Mouse (Mus musculus) c-Kit-positive CD71-positive TER-119-negative erythroid progenitor cells, embryonic 14.5 days (primary cell): ENCODE measurements around the gene Klk1b24.
"Not testable (repeated sequence)": the region's sequence is repeated elsewhere in the genome, so short reads cannot be mapped to it uniquely, and the experiment has no call there.

Experiments
- DNase-seq: peaks from one replicate; pipeline ENCODE4 v3.0.0-alpha.2; 2013; ENCODE audit warnings: low read depth

Gene Klk1b24

GRCm38 (mm10) chr7:44187936-44188335, at the start of gene Klk1b24:
Gene Klk1b24 (plus strand): TSS chr7:44188236.
- DNase-seq: not testable (repeated sequence)

GRCm38 (mm10) chr7:44179299-44180045, 8.6 kb upstream of the Klk1b24 start:
- DNase-seq: no peak

- not testable (repeated sequence) for DNase-seq
These were observed 1.5 kb upstream of the Klk1b24 start for GRCm38 (mm10) chr7:44186516-44186915.

DNA sequence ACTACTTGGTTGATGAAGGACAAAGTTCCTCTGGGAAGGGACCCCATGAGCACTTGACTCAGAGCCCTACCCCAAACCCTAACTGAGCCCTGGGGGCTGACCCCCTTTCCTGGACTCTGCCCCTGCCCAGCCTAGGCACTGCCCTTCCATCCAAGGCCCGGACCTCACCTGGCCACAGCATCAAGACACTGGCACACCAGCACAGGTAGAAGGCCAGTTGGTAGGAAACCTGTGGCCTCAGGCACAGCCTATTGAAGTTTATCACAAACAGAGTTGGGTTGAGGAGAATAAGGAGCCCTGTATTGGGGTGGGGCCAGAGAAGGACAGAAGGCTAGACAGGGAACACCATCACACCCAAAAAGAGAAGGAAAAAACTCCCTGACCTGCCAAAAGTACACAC, 5.4 kb downstream of the Klk1b24 start:
- DNase-seq: not testable (repeated sequence)

- no peak for DNase-seq
These were observed 9.9 kb downstream of the Klk1b24 start, which contains the start of gene Klk1b3 for GRCm38 (mm10) chr7:44197891-44198290. Gene Klk1b3 (plus strand): TSS chr7:44198191.

GRCm38 (mm10) chr7:44207135-44207534, 19.1 kb downstream of the Klk1b24 start, which contains the start of gene Klk1b4:
Gene Klk1b4 (plus strand): TSS chr7:44207435.
- not testable (repeated sequence) for DNase-seq

GRCm38 (mm10) chr7:44208307-44208706, 20.3 kb downstream of the Klk1b24 start:
- no peak for DNase-seq

- DNase-seq: no peak
These were observed 27.6 kb downstream of the Klk1b24 start, which contains the start of gene Klk1b5 for GRCm38 (mm10) chr7:44215645-44216044. Gene Klk1b5 (plus strand): TSS chr7:44215945.

DNA sequence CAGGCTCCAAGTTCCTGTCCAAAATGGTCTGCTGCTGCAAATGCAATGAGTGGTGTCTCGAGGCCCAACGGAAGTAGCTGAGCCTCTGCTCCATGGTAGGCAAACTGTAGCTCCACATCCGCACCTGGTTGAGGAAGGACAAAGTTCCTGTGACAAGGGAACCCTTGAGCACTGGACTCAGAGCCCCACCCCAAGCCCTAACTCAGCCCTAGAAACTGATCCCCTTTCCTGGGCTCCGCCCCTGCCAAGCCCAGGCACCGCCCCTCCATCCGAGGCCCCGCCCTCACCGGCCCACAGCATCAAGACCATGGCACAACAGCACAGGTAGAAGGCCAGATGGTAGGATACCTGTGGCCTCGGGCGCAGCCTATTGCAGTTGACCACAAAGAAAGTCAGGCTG, 33.6 kb downstream of the Klk1b24 start:
- not testable (repeated sequence) for DNase-seq

DNA sequence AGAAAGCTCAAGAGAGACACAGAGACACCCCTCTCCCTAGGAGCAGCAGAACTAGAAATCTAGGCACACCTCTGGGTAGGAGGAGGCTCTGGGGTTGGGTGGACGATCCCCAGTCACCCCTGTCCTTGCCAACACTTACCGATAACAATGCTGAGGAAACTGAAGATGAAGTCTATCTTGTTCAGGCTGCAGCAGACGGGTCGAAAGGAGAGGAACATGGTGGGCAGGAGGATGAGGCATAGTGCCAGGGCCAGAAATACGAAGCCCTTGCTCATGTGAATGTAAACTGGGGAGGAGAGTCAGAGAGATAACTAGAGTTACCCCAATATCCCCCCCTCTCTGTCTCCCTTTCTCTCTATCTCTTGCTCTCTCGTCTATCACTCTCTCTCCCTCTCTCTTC, 34.3 kb downstream of the Klk1b24 start:
- not testable (repeated sequence) for DNase-seq

GRCm38 (mm10) chr7:44225076-44225475, 37.0 kb downstream of the Klk1b24 start, which contains the start of gene Klk1:
Gene Klk1 (plus strand): TSS chr7:44225360.
- DNase-seq: no peak

- no peak for DNase-seq
These were observed 47.9 kb downstream of the Klk1b24 start, which contains the start of gene Gm36864 for GRCm38 (mm10) chr7:44235909-44236308. Gene Gm36864 (plus strand): TSS chr7:44236177.

GRCm38 (mm10) chr7:44239913-44240312, 51.9 kb downstream of the Klk1b24 start:
- DNase-seq: no peak

- DNase-seq: no peak
These were observed 52.7 kb downstream of the Klk1b24 start for GRCm38 (mm10) chr7:44240712-44241111.

DNA sequence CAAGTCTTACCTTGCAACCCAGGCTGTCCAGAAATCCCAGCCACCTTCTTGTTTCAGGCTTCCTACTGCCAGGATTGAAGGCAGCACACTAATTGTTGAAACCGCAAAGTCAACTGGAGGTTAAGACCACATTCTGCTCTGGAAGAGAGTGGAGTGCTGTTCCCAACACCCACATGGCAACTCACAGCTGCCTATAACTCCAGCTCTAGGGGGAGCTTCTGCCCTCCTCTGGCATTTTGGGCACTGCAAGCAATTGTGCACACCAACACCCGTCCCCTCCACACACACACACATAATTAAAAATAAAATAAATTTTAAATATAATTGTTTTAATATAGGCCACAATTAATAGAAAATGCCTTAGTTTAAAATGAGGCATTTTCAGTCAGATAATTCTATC, 53.1 kb downstream of the Klk1b24 start:
- DNase-seq: no peak
